8 mouse cellular contexts compared by ENCODE assay signal in genomic region chr7:141122689-141123516, GRCm38 (mm10). TPM values are rescaled to one million over a fixed set of nuclear protein-coding genes. Genes with fewer than 3 reads are reported as not detected.
DNase-seq lines count a peak whose midpoint lies in the region; ATAC-seq lines count a peak whose summit lies in the region.

No protein-coding gene starts in this region.

- peak; percentile 97 for DNase-seq in Muller cell, postnatal 12 days (ENCODE audit: inconsistent ontology term)
- DNase-seq in cerebellum, adult 9-11 months = peak; percentile 96
- peak; percentile 84 to 89 for DNase-seq in frontal cortex, adult 2 months (ENCODE audit: extremely low spot score in 1 of 2, low spot score in 1 of 2)
- DNase-seq in hindbrain, embryonic 11.5 days (ENCODE audit: low spot score) = peak; percentile 95
- peak; percentile 77 to 85 for DNase-seq in layer of hippocampus, postnatal 10 days (ENCODE audit: low spot score in 2 of 2)
- DNase-seq in lung, postnatal 10 days = peak; percentile 99
- DNase-seq in ovary, postnatal 36 days (ENCODE audit: low spot score) = peak; percentile 93
- DNase-seq in thymus, postnatal 25 days = peak; percentile 88

- WGBS in hindbrain, embryonic 11.5 days = 2% methylated on average over 29 of the region's 29 CpGs

- peak overlapping the region; percentile 72 for H3K9ac ChIP-seq in hindbrain, embryonic 11.5 days (ENCODE audit: low read depth, low read length)

- peak overlapping the region; percentile 57 for H3K4me3 ChIP-seq in hindbrain, embryonic 11.5 days (ENCODE audit: low read depth, low read length)

- no peaks in the 10 kb centered on the region for H3K9me3 ChIP-seq in hindbrain, embryonic 11.5 days (ENCODE audit: control insufficient read depth, low read length)

- H3K4me1 ChIP-seq in hindbrain, embryonic 11.5 days (replicated peaks; ENCODE audit: control insufficient read depth, insufficient read depth, low read length) = no peaks in the 10 kb centered on the region

- ATAC-seq in hindbrain, embryonic 11.5 days (ENCODE audit: low FRiP score) = peak; percentile 99

- no peaks in the 10 kb centered on the region for H3K36me3 ChIP-seq in hindbrain, embryonic 11.5 days (ENCODE audit: control insufficient read depth, insufficient read depth, low read length)

- H3K27ac ChIP-seq in hindbrain, embryonic 11.5 days (ENCODE audit: low read depth, low read length) = peak overlapping the region; percentile 70

- H3K4me2 ChIP-seq in hindbrain, embryonic 11.5 days (replicated peaks; ENCODE audit: low read depth, low read length) = peak overlapping the region; percentile 63

- no peaks in the 10 kb centered on the region; the same call in 1 of the 2 replicates for H3K27me3 ChIP-seq in hindbrain, embryonic 11.5 days (ENCODE audit: control insufficient read depth, insufficient read depth, low read length)

RNA-seq across cellular contexts. Expression of gene Ptdss2, which starts 0.7 kb away (rescaled TPM):
- 52.1 and 62.4 TPM in 2 replicates for polyA plus RNA-seq in frontal cortex, adult 2 months (2012; rRNA removed)
- 65.2 and 73.5 TPM in 2 replicates for polyA plus RNA-seq in hindbrain, embryonic 11.5 days (2014; fragmentation: Nextera tagmentation; extraction: Ambion mirVana)
- 10 to 100 TPM; 47.9 to 68.4 TPM for total RNA-seq in layer of hippocampus, postnatal 10 days (2021)

RNA-seq across cellular contexts. Expression of gene Ano9, which starts 5.3 kb away (rescaled TPM):
- polyA plus RNA-seq in frontal cortex, adult 2 months (2012; rRNA removed) = 0.08 and 0.10 TPM in 2 replicates
- polyA plus RNA-seq in hindbrain, embryonic 11.5 days (2014; fragmentation: Nextera tagmentation; extraction: Ambion mirVana) = 0.48 and 0.70 TPM in 2 replicates
- total RNA-seq in layer of hippocampus, postnatal 10 days (2021) = not detected

RNA-seq across cellular contexts. Expression of gene Sigirr, which starts 22.5 kb away (rescaled TPM):
- 3.7 and 4.0 TPM in 2 replicates for polyA plus RNA-seq in frontal cortex, adult 2 months (2012; rRNA removed)
- 1.0 and 2.1 TPM in 2 replicates for polyA plus RNA-seq in hindbrain, embryonic 11.5 days (2014; fragmentation: Nextera tagmentation; extraction: Ambion mirVana)
- 1 to 10 TPM; 2.1 to 2.5 TPM for total RNA-seq in layer of hippocampus, postnatal 10 days (2021)

RNA-seq across cellular contexts. Expression of gene Pkp3, which starts 44.9 kb away (rescaled TPM):
- polyA plus RNA-seq in frontal cortex, adult 2 months (2012; rRNA removed) = 0.11 and 0.22 TPM in 2 replicates
- polyA plus RNA-seq in hindbrain, embryonic 11.5 days (2014; fragmentation: Nextera tagmentation; extraction: Ambion mirVana) = 2.0 and 2.6 TPM in 2 replicates
- not detected for total RNA-seq in layer of hippocampus, postnatal 10 days (2021)

RNA-seq across cellular contexts. Expression of gene Rnh1, which starts 49.8 kb away (rescaled TPM):
- 34.5 and 36.4 TPM in 2 replicates for polyA plus RNA-seq in frontal cortex, adult 2 months (2012; rRNA removed)
- 59.6 and 64.4 TPM in 2 replicates for polyA plus RNA-seq in hindbrain, embryonic 11.5 days (2014; fragmentation: Nextera tagmentation; extraction: Ambion mirVana)
- total RNA-seq in layer of hippocampus, postnatal 10 days (2021) = 10 to 100 TPM; 29.7 to 32.4 TPM

Comparison
In these comparisons a context has a peak if more than half of its experiments do, and no peak if none do; other contexts are left out.
1. Peak in every context shown above with its lines: DNase-seq, ATAC-seq, H3K4me3 ChIP-seq and H3K27ac ChIP-seq.